Mouse (Mus musculus) midbrain, embryonic 16.5 days (tissue): ENCODE results near the gene Vmn1r48. TPM values are rescaled to one million over a fixed set of nuclear protein-coding genes. Genes with fewer than 3 reads are reported as not detected.
"Not testable (repeated sequence)": the region's sequence is repeated elsewhere in the genome, so short reads cannot be mapped to it uniquely, and the experiment has no call there.

Experiments used
- ATAC-seq: fragments of 200-750 bp; cut with Nextera tagmentation; 2 replicates; pipeline ENCODE4 v1.8.0; 2017; ENCODE audit warnings: moderate TSS enrichment
- H3K27ac ChIP-seq: fragments of 300-500 bp; sonication (generic); 2 replicates; pipeline ENCODE4 v1.5.1; 2014; ENCODE audit warnings: mild to moderate bottlenecking, low read length, mixed read lengths
- H3K27me3 ChIP-seq: fragments of 300-500 bp; sonication (generic); 2 replicates; pipeline ENCODE4 v1.6.1; 2014; ENCODE audit warnings: low read depth, low read length, mixed read lengths; ENCODE audit not compliant: control insufficient read depth, insufficient read depth
- H3K36me3 ChIP-seq: fragments of 300-500 bp; sonication (generic); 2 replicates; pipeline ENCODE4 v1.6.1; 2014; ENCODE audit warnings: mild to moderate bottlenecking, low read length, moderate library complexity, mixed read lengths; ENCODE audit not compliant: control insufficient read depth, insufficient read depth
- H3K4me1 ChIP-seq: fragments of 300-500 bp; sonication (generic); 2 replicates; pipeline ENCODE4 v1.6.1; 2014; ENCODE audit warnings: mild to moderate bottlenecking, low read length, mixed read lengths; ENCODE audit not compliant: control insufficient read depth, insufficient read depth
- H3K4me2 ChIP-seq: fragments of 300-500 bp; sonication (generic); 2 replicates; pipeline ENCODE4 v1.6.1; 2014; ENCODE audit warnings: mild to moderate bottlenecking, low read length, mixed read lengths
- H3K4me3 ChIP-seq: fragments of 300-500 bp; sonication (generic); 2 replicates; pipeline ENCODE4 v1.5.1; 2014; ENCODE audit warnings: low read depth, mild to moderate bottlenecking, low read length, moderate library complexity, mixed read lengths
- H3K9ac ChIP-seq: fragments of 300-500 bp; sonication (generic); 2 replicates; pipeline ENCODE4 v1.6.1; 2014; ENCODE audit warnings: low read depth, low read length, mixed read lengths
- H3K9me3 ChIP-seq: fragments of 300-500 bp; sonication (generic); replicated peaks from 2 replicates; pipeline ENCODE4 v1.6.1; 2014; ENCODE audit warnings: mild to moderate bottlenecking, low read length, mixed read lengths; ENCODE audit not compliant: control insufficient read depth, poor library complexity, severe bottlenecking
- WGBS: fragments of 180-500 bp; shearing (Covaris S2); extraction: QIAGEN DNeasy Blood & Tissue Kit; methylation state at CpG from one replicate; pipeline ENCODE4 v1.1.7; 2014; 5-methylcytosine and 5-hydroxymethylcytosine counted together
- polyA plus RNA-seq: library from polyadenylated mRNA; unstranded; fragments of >200 nt; fragmentation: Nextera tagmentation; extraction: Ambion mirVana; gene quantifications from 2 replicates; pipeline ENCODE4 v1.2.1, GENCODE M21; 2015

Gene Vmn1r48
- polyA plus RNA-seq, result not detected in 2 replicates

- H3K9ac ChIP-seq, H3K4me1 ChIP-seq, H3K36me3 ChIP-seq, H3K4me3 ChIP-seq, H3K4me2 ChIP-seq, H3K27ac ChIP-seq, H3K27me3 ChIP-seq, H3K9me3 ChIP-seq, ATAC-seq: not testable (repeated sequence)
- WGBS, result no CpG with 5 or more reads among the region's 2 CpGs
Measured at GRCm38 (mm10) chr6:90036741-90037140, at the start of gene Vmn1r48. Gene Vmn1r48, minus strand, starts transcription at chr6:90036841.

- H3K27me3 ChIP-seq, result no peaks in the 10 kb centered on the region
- H3K9ac ChIP-seq, result no peak within 1 kb of the TSS
- no peaks in the 10 kb centered on the region for H3K4me1 ChIP-seq
- H3K27ac ChIP-seq, result no peak within 1 kb of the TSS
- H3K4me2 ChIP-seq, result no peak within 1 kb of the TSS
- 78% methylated on average over 4 of the region's 4 CpGs for WGBS
- no peak for ATAC-seq
- H3K36me3 ChIP-seq, result no peaks in the 10 kb centered on the region
- no peak within 1 kb of the TSS for H3K4me3 ChIP-seq
- H3K9me3 ChIP-seq, result peaks cover 4% of the 10 kb centered on the region
Measured at GRCm38 (mm10) chr6:90078406-90078805, 41.8 kb upstream of the Vmn1r48 start, which contains the start of gene Vmn1r49. Gene Vmn1r49, minus strand, starts transcription at chr6:90078506.

GRCm38 (mm10) chr6:90015847-90016246, 20.8 kb downstream of the Vmn1r48 start, which contains the start of gene Vmn1r47:
Gene Vmn1r47, plus strand, starts transcription at chr6:90016147.
- H3K27me3 ChIP-seq, H3K4me1 ChIP-seq, H3K9me3 ChIP-seq, H3K36me3 ChIP-seq, H3K4me3 ChIP-seq, H3K9ac ChIP-seq, ATAC-seq, H3K4me2 ChIP-seq, H3K27ac ChIP-seq: not testable (repeated sequence)
- WGBS, result 100% methylated on average over 1 of the region's 1 CpGs

GRCm38 (mm10) chr6:89985989-89986388, 50.7 kb downstream of the Vmn1r48 start:
- H3K27me3 ChIP-seq, result no peaks in the 10 kb centered on the region
- no peak overlapping the region for H3K9ac ChIP-seq
- no peak overlapping the region for H3K4me3 ChIP-seq
- ATAC-seq, result no peak
- 0 out of 2 replicates have a peak, but pooled peaks cover 5% of the 10 kb centered on the region for H3K9me3 ChIP-seq
- no peaks in the 10 kb centered on the region for H3K4me1 ChIP-seq
- 17% methylated on average over 1 of the region's 1 CpGs for WGBS
- H3K27ac ChIP-seq, result no peak overlapping the region
- H3K36me3 ChIP-seq, result no peaks in the 10 kb centered on the region
- H3K4me2 ChIP-seq, result no peak overlapping the region

Other genes starting within 250 kb of the Vmn1r48 start
- not detected in 2 replicates for gene Vmn1r42, start 160.4 kb downstream of the Vmn1r48 start, polyA plus RNA-seq
- 0.01 TPM in 1 of 2 replicates, not detected in the other for gene Vmn1r43, start 160.4 kb downstream of the Vmn1r48 start, polyA plus RNA-seq
- gene Vmn1r44, start 153.2 kb downstream of the Vmn1r48 start, polyA plus RNA-seq, result not detected in 2 replicates
- gene Vmn1r45, start 96.2 kb downstream of the Vmn1r48 start, polyA plus RNA-seq, result not detected in 2 replicates
- not detected in 2 replicates for gene Vmn1r46, start 67.5 kb downstream of the Vmn1r48 start, polyA plus RNA-seq
- not detected in 2 replicates for gene Vmn1r47, start 20.7 kb downstream of the Vmn1r48 start, polyA plus RNA-seq
- gene Vmn1r49, start 41.7 kb upstream of the Vmn1r48 start, polyA plus RNA-seq, result not detected in 2 replicates
- not detected in 2 replicates for gene Vmn1r50, start 64.6 kb upstream of the Vmn1r48 start, polyA plus RNA-seq
- 0.05 TPM in 1 of 2 replicates, not detected in the other for gene Vmn1r51, start 85.8 kb upstream of the Vmn1r48 start, polyA plus RNA-seq
- gene Vmn1r52, start 138.0 kb upstream of the Vmn1r48 start, polyA plus RNA-seq, result not detected in 2 replicates
- gene V1ra8, start 166.0 kb upstream of the Vmn1r48 start, polyA plus RNA-seq, result not detected in 2 replicates
- gene Vmn1r53, start 187.6 kb upstream of the Vmn1r48 start, polyA plus RNA-seq, result not detected in 2 replicates
- not detected in 2 replicates for gene Vmn1r54, start 209.5 kb upstream of the Vmn1r48 start, polyA plus RNA-seq